Mouse (Mus musculus) olfactory bulb, adult 2 months (tissue): Measurements from ENCODE around the gene Tmed5.

Experiments used
- CTCF ChIP-seq: fragments of 200-500 bp; IDR thresholded peaks from 2 replicates; pipeline ENCODE4 v1.5.1; 2012; ENCODE audit warnings: low read depth, mild to moderate bottlenecking, low read length, moderate library complexity; ENCODE audit not compliant: insufficient read depth
- POLR2A ChIP-seq: fragments of 200-500 bp; IDR thresholded peaks from 2 replicates; pipeline ENCODE4 v1.6.1; 2012; ENCODE audit warnings: mild to moderate bottlenecking, low read depth, low read length, moderate library complexity; ENCODE audit not compliant: insufficient read depth

- TF ChIP-seq POLR2A (no peak), CTCF (no peak)
Measured at GRCm38 (mm10) chr5:108079603-108080002, 52.8 kb downstream of the Tmed5 start.
